Mouse (Mus musculus) WW6 (cell line): Measurements from ENCODE around the gene Tmem19.

ENCODE experiments used
- DNase-seq: peaks from one replicate; pipeline ENCODE4 v3.0.0-alpha.2; 2013; ENCODE audit warnings: low read depth, low spot score

Gene Tmem19

DNA sequence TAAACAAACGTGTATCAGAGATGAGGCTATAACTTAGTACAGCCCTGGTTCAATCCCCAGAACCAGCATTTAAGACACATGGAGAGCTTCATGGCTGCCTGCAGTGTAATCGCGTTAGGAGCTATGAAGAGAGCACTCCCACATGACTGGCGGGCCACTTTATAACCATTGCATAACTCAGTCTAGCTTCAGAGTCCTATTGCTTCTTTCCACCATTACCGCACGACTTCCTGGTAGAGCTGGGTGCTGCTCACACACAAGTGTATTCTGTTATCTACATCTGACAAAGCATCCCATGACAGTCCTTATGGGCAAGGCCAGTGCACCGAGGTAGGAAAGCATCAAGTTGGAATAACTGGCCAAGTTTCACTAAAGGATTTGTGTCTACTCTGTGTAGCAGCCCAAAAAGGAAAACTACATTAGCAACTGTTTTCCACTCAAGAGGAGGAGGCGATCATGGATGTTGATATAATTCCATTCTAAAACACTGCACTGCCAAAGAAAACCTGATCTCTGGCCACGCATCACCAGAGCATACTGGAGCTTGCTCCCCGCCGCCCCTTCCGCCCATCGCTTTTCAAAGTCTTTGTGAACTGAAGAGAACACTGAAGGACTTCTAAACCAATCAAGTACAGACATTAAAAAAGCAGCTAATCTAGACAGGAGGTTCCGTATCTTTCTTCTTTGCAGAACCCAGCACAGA is 50.9 kb downstream of the Tmem19 start:
- DNase-seq: no peak

DNA sequence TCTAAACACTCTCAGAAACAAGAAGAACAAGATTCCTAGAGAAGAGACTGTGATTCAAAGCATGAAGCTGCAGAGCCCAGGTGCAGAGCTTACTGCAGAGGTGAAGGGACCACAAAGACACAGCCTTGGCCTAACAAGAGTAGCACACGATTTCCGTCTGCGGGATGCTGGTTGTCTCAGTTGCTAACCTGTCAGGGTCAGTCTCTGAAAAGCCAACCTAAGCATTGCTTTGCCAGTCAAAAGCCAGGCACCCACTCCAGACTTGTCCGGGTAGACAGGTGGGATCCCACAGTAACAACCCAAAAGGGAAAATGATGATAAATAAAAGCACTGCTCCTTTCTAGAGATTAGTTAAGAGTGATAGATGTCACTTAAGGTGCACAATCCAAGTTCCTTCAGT is 53.1 kb downstream of the Tmem19 start:
- no peak for DNase-seq

DNA sequence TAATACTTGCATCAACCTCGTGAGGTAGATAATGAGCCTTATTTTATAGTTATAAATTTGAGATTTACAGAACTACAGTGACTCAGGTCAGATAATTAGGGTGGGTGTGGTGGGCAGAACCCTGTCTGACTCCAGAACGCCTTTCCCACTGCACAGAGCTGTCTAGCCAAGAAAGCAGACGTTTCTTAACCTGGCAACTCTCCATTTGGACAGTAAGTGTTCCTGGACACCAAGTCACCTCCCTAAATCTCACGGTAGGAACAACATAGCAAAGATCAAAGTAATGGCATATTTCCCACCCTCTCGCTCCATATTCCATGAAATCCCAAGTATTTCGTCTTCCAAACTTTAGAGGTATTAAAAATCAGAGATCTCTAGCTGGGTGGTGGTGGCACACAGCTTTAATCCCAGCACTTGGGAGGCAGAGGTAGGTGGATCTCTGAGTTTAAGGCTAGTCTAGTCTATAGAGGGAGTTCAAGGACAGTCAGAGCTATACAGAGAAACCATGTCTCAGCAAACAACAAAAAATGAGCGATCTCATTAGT is 54.9 kb downstream of the Tmem19 start:
- no peak for DNase-seq

DNA sequence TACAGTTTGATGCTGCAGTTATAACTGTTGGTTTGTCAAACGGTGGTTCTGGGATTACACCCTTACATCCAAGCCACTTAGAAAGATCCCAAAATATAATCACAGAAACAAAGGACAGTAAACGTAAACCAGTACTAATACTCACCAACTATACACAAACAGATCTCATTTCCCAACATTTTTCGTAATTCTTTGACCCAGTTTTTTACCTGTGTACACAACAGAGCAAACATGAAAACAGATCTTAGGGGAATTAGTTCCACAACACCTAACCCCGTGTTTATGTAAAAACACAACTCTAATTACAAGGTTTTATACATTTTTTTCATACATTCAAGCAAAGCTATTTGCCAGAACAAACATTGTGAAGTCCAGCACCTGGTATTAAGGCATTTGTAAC is 63.6 kb downstream of the Tmem19 start:
- DNase-seq: no peak

DNA sequence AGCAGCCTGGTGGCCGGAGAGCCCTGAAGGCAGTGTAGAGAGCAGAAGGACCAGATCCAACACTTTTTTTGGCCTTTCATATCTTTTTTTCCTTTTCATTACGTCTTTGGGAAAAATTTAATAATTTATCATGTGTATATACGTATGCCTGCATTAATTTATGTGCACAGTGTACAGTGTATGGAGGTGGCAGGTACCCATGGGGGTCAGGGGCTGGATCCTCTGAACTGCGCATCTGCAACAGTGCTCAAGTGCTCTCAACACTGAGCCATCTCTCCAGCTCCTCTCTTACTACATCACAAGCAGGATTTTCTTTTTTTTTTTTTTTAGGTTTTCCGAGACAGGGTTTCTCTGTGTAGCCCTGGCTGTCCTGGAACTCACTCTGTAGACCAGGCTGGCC is 64.7 kb downstream of the Tmem19 start:
- no peak for DNase-seq

DNA sequence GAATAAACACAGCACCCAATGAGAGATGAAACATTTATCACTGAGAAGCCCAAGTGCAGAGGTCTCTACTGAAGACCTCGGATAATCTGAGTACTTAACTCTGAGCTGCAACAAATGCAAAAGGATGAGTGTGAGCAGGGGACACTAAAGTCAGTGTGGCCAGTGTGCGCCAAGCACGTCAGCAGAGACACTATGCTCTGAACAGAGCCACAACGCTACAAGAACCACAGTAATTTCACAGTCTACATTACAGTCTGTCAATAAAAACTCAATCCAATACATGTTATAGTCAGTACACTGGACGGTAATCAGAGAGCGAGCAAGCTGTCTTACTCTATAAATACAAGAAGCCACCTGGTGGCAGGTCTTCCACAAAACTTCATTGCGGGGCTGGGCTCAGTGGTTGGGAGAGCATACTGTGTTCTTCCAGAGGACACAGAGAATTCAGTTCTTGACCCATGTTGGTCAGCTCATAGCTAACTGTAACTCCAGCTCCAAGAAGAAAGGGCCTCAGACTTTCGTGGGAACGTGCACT is 65.8 kb downstream of the Tmem19 start:
- DNase-seq: no peak

DNA sequence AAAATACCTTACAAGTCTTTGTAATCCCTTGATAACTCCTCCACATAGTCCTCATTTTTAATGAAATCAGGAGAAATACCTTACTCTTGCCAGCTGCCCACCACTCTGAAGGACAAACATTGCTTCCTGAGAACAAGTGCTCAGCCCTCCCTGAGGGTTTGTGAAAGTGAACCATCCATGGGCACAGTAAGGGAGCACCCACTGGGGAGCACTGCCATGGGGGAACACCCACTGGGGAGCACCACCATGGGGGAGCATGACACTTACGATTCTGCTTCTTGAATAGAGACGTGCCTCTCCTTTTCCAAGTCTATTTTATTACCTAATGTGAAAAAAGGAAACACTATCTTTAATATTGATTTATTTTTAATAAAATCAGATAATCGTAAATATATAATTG is 67.1 kb downstream of the Tmem19 start:
- no peak for DNase-seq

DNA sequence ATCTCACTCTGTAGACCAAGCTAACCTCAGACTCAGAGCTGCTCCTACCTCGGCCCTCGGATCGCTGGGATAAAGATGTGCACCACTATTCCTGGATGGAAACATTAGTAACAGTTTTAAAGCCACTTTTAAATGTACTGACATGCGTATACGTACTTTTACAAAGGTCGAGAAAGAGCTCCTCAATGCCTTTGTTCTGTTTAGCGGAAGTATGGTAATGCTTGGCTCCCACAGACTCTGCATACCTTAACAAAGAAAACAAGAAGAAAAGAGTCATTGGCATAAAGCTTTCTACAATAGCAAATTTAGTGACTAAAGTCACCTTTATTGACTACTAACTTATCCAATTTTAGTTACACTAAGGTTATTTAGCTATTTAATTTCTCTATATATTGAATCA is 67.6 kb downstream of the Tmem19 start:
- no peak for DNase-seq

DNA sequence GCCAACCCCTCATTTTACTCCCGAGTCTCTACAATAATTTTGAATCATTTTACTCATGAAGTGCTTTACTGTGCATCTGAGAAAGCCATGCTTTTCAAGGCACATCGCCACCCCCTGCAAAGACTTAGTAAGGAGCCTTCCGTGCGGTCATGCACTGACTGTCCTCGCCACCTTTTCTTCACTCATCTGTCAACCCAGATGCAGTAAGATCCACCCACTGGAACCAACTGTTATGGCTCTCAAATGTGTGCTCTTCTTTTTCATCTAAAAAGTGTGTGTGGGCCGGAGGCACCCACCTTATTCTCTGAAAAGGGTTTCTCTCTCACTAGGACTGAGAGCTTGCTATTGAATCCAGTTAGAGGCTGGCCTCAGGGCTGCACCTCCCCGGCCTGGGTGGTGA is 68.4 kb downstream of the Tmem19 start:
- DNase-seq: no peak

DNA sequence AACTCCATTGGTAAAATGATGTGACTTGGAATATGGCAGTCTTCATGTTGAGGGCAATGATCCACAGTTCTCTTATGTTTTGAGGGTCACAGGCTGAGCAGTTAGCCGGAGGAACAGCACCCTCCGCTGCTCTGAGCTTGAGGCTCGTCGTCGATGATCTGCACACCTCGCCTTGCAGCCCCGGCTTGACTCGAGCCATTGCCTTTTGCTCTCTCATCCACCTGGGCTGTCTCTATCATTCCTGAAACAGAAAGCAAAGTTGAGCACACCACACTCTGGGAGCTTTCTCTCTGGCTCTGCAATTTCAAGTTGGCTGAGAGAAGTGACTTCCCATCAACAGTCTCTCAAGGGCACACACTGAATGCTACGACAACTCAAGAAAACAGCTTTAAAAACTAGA is 71.6 kb downstream of the Tmem19 start:
- DNase-seq: no peak
